Mouse (Mus musculus) mesoderm, embryonic 11.5 days (tissue): ENCODE results near the gene Cd79a.

ENCODE experiments used
- DNase-seq: peaks from one replicate; pipeline ENCODE4 v3.0.0-alpha.2; 2012; ENCODE audit warnings: low read depth, low spot score

Cd79a gene

DNA sequence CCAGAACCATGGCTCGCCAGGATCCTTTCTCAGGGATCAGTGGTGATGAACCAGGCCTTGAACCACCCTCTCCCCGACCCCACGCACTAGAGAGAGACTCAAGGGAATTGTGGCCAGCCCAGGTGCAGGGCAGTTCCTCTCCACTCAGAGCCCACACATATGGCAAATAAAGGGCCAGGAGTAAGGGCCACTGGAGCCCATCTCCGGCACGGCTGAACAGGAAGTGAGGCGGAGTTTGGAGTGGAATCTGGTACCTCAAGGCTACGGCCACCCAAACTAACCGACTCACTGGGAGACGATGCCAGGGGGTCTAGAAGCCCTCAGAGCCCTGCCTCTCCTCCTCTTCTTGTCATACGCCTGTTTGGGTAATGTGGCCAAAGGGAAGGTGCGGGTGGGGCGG is at the start of gene Cd79a:
Gene Cd79a (plus strand): TSS at position 158 of the 400 bp plus-strand sequence.
- DNase-seq = no peak

GRCm38 (mm10) chr7:24850162-24850561 is 47.0 kb upstream of the Cd79a start:
- peak; percentile 23 for DNase-seq

- DNase-seq = peak; percentile 60
These were observed 46.3 kb upstream of the Cd79a start for GRCm38 (mm10) chr7:24850899-24851303.

- DNase-seq = no peak
These were observed 45.4 kb upstream of the Cd79a start for GRCm38 (mm10) chr7:24851596-24852325.

DNA sequence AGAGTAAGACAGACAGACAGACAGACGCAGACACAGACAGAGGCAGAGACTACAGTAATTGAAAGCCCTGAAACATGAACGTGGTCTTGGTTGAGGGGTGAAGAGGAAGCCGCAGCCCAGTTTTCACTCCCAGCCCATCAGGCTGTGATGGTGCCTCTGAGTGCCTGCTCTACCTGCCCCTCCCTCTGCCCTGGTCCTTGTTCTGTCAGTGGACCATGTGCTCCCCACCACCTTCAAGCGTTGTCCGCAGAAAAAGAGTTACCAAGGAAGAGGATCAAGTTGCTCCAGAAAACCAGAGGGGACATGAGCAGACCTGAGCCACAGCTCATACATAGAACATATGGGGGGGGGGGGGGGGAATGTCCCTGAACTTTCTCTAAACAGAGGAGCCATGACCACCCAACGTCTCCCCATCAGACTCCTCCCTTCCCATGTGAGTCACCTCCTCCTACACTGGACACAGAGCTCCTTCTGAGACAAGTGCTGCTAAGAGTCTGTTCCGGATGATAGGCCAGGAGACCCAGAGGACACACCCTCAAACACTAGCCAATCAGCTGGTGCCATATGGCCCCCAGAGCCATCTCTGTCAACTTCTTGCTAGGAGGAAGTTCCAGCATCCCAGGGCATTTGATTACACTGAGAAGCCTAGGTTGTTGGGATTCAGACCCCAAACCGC is 44.5 kb upstream of the Cd79a start:
- peak; percentile 19 for DNase-seq

DNA sequence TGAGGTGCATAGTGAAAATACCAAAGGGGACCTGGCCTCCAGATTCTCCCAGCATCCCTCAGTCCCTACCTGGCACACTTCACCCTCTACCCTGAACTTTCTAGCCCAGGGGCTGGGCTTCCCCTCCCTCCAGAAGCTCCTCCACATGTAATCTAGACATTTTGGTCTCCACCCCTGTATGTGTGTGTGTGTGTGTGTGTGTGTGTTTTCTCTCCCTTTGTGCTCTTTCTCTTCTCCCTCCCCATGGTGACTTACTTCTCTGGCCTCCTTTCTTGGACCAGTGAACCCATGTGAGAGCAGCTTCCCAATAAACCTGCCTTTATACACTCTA is 44.0 kb upstream of the Cd79a start:
- no peak for DNase-seq

- no peak for DNase-seq
These were observed 43.5 kb upstream of the Cd79a start for GRCm38 (mm10) chr7:24853695-24854094.

DNA sequence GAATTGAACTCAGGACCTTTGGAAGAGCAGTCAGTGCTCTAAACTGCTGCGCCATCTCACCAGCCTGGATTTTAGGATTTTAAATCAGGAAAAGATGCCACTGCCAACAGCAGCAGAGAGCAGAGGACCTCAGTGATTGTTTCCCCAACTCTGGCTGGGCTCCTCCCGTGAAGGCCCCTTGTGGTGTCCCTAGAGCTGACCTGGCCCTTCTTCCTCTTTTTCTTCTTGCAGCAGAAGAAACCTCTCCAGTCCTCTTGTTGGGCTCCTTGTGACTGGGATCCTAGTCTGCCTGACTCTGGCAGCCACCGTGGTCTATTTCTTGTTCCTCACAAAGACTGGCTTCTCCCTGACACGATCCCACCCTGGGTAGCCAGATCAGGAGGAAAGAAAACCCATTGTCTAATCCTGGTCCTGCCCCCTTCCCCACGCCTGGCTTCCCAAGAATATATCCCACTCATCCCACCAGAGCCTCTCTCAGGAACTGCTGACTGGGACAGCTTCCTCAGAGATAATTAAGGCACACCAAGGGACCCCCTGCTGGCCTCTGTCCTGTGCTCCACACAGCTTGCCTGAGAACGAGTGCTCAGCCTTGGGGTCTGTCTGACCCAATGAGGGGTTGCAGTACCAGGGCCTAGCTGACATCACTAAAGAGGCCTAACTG is 40.6 kb upstream of the Cd79a start:
- DNase-seq = no peak

DNA sequence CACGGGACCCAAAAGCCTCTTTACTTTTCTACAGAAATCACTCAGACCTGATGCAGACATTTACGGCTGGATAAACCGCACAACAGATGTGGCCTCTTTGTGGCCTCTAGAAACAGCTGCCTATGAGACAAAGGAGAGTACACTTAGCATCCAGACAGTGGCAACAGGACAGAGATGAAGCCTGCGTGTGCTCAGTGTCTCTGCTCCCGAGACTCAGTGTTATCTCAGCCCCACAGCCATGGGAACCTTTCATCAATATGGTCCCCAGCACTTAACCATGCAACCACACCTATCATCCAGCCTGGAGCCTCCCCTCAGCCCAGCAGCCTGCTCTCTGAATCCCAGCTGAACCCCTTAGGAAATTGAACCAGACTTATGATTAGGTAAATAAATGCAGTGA is 37.9 kb upstream of the Cd79a start:
- DNase-seq = no peak

DNA sequence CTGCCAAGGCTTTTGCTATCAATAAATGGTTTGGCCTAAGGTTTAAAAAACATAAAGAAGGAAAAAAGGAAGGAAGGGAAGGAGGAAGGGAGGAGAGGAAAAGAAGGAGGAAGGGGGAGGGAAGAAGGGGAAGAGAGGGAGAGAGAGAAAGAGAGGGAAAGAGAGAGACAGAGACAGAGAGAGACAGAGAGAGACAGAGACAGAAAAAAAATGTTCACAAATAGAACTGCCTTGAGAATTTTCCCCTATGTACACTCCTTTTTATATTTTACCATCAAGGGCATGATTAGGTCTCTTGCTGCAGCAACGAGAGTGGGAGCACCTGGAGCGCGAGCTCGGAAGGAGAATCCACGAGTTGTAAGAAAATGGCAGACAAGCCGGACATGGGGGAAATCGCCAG is 35.3 kb upstream of the Cd79a start, which contains the start of gene Gm9844:
Gene Gm9844 (plus strand): TSS at position 301 of the 400 bp plus-strand sequence.
- DNase-seq = no peak

DNA sequence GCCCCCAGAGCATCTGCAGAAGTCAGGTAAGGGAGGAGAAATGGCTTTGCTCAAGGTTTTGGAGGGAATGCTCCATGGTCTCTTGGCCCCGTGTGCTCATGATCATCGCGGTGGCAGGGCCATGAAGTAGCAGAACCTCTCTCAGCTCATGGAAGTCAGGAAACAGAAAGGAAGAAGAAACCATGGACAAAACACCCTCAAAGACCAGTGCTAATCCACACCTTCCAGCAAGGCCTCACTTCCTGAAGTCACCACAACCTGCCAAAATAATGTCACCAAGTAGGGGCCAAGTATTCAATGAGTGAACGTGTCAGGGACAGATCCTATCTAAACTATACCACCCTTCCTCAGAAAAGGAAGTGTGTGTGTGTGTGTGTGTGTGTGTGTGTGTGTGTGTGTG is 34.3 kb upstream of the Cd79a start:
- DNase-seq = no peak

DNA sequence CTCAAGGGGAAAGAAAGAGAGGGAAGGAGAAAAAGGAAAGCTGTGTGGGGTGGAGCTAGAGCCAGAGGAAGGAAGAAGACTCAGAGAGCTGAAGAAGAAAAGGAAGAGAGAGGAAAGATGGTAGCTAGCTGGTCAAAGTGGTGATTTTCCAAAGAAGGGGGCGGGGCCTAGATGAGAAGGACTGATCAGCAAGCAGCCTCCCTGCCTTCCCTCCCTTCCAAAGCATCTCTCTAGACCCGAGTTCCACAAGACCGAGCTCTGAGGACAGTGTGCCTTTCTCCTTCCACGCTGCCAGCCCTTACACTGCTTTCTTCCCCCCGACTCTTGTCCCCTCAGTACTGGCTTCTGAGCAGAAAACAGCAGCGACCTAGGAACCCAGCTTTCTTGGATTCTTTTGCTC is 33.0 kb upstream of the Cd79a start:
- no peak for DNase-seq

DNA sequence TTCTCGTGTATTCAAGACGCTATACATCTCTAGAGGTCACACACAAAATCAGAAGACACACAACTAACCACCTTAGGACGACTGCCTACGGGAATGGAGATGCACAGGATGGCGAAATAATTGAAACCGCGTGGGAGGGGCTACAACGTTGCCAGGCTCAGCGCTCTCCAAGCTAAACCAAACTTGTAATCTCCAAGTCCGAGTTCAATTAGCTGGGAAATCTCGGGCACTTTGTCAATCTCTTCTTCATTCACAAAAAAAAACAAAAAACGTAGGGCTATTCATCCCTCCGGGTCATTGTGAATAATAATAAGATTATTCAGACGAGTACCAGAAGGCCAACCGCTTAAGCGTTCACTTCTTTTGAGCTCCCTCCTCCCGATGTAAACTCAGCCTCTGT is 28.1 kb upstream of the Cd79a start:
- no peak for DNase-seq

- DNase-seq = no peak
These were observed 27.5 kb upstream of the Cd79a start, which contains the start of the genes Lypd4 and Dmrtc2 for GRCm38 (mm10) chr7:24869532-24870165. TSS of gene Lypd4 (minus strand) at chr7:24869941. TSS of gene Dmrtc2 (plus strand) at chr7:24870057.

GRCm38 (mm10) chr7:24877588-24877987 is 19.6 kb upstream of the Cd79a start:
- DNase-seq = no peak

DNA sequence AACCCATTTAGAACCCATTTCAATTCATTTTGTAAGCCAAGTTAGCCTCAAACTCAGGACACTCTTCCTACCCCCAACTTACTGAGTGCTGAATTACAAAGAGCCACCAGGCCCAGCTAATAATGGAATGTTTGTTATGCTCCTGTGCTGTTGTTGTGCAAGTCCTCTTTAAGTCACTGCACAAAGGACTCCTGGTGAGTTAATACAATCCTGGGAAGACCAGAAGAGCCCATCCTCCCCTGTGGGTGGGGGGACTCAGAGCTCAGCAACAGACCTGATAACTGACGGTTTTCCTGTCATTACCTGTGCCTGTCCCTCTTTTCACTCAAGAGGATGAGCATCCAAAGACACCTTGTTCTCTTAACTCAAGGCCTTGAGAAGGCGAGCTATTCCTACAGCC is 17.6 kb upstream of the Cd79a start:
- DNase-seq = no peak

GRCm38 (mm10) chr7:24882416-24883199 is 14.6 kb upstream of the Cd79a start:
- DNase-seq = no peak

- peak; percentile 100 for DNase-seq
These were observed 13.1 kb upstream of the Cd79a start, which contains the start of gene Rps19 for GRCm38 (mm10) chr7:24883896-24884692. TSS of gene Rps19 (plus strand) at chr7:24884371.

DNA sequence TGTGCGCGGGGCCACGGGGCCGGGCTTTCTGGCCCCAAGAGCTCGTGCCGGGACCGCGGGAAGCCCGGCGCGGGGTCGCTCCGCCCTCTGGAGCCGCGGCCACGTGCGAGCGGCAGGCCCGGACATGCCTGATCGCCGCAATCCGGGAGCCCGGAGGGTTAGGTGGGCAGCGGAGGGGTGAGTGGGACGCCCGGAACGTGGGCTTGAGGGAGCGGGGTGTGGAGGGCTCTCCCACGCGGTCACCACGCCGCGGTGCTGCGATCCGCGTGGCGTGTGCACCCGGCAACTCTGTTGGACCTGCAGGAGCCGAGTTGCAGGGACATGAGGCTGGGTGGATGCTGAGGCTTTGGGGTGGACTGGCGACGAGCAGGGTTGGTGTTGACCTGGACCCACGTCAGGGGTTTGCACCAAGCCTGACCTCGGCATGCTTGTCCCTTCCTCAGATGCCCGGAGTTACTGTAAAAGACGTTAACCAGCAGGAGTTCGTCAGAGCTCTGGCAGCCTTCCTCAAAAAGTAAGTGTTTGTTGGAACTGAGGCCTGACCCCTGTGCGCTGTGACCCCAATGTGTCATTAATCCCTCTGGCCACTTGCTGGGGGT is 12.4 kb upstream of the Cd79a start:
- DNase-seq = no peak
